Mouse (Mus musculus): ENCODE data around the gene Sart3. TPM values are rescaled to one million over a fixed set of nuclear protein-coding genes. Genes with fewer than 3 reads are reported as not detected.

The Sart3 gene
- polyA plus RNA-seq, 1 experiment from 2014 or later: 63.4 TPM

DNA sequence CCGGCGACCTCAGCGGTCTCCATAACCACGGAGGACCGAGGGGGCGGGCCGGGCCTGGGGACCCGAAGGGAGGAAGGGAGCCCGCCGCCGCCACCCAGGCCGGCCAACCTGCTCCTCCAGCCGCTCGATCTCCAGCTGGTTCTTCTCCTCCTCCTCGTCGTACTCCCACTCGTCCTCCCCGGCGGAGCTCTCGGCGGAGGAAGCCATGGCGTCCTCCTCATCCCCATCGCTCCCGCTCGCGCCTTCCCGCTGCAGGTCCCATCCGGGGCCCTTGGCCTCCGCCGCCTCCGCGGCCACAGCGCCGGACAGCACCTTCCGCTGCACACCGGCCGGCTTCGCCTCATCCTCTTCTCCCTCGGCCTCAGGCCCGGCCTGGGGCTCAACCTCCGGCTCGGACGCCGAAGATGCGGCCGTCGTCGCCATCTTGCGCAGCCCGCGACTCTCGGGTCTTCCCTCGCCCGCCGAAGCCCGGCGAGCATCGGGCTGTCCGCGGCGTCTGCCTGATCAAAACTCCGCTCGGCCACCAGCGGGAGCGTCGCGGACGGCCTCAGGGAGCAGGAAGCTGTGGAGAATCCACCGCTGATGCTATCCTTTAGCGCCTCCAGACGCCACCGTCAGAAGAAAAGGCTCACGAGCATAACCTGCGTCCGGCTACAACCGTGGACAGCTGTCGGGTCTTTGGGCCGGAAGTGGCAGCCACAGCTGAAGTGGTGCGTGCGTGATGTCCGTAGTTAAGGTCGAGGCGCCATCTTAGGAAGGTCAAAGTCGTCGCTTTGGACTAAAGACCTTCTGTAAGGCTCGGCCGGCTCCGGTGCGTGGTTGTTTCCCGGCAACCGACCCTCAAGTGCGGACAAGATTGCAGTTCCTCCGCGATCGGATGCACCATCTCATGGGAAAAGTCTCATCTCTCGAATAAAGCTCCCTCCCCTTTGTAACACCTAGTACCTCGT lies 822 bp downstream of the Sart3 start:
- CTCF ChIA-PET: no interaction called here
- no peaks in the 10 kb centered on the region for H3K27me3 ChIP-seq
- no peak for TF ChIP-seq CTCF (IDR thresholded peaks at IDR 0.05)
- DNase-seq (ENCODE audit: low read depth, low spot score): peak; percentile 70
- POLR2A ChIA-PET: interaction anchor here (0.7 to 0.8 kb wide), 2 partner anchors 54 to 137 kb away, joined by 3 to 4 read pairs; partner anchors contain the start of gene Coro1c
- in situ Hi-C loops (cut with MboI; ENCODE audit: low pct_unique_long_range_greater_than_20kb): loop anchor here (5.0 to 25.0 kb wide), 2 partner anchors 161 to 1459 kb away; no protein-coding TSS in a partner anchor
- peak; percentile 58 for ATAC-seq

DNA sequence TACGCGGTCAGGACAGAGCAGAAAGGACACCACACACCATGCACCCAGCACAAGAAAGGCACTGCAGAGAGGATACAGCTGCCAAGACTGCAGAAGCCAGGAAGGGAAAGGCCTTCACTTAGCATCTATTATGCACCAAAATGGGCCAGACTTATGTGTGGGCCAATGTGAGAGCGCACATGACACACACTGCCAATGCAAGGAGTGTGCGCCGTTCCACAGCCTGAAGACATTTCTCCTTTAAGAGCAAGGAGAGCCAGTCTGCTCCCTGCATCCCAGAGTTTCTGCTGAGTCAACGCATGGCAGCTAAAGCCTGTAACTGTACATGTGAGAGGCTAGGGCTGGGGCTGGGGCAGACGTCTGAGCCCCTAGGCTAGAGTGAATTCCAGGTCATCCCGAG lies 3.5 kb downstream of the Sart3 start:
- CTCF ChIA-PET: no interaction called here
- no peaks in the 10 kb centered on the region for H3K27me3 ChIP-seq
- ATAC-seq: no peak
- DNase-seq (ENCODE audit: low read depth, low spot score): no peak
- no peak for TF ChIP-seq CTCF (IDR thresholded peaks at IDR 0.05)
- in situ Hi-C loops (cut with MboI; ENCODE audit: low pct_unique_long_range_greater_than_20kb): loop anchor here (25.0 kb wide), 1 partner anchor 1457 kb away; no protein-coding TSS in a partner anchor
- POLR2A ChIA-PET: no interaction called here

DNA sequence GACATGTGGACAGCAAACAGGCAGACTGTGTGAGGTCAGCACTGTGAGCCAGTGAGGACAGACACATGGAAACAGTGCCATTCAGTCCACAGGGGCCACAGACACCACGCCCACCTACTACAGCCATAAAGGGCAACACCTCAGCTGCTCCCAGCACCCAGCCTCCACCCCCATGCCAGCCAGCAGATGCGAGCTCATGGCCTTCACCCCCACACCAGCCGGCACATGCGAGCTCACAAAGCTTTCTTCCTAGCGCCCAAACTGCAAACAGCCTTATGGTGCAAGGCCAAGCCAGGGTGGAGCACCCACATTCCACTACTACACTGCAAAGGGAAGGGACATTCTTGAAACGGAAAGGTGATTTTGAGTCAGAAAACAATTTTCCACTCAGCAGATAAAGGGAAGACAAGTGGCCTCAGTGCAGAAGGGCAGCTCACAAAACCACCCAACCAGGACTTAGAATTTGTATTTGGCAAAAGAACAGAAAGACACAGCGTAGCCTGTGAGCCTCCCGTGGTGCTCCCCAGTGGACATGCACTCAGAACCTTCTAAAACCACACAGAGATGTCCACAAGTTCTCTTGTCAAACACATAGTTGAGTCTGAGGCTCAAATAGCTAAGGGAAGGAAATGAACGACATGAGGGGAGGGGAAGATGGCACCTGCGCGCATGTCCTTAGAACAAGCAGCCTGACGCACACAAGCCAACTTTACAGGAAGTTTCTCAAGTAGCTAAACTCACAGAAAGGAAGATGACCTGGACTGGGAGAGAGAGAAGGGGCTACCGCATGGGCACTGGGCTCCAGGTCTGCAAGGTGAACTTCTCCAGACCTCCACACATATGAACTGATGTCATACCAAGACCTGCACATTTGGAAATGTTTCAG lies 6.4 kb downstream of the Sart3 start:
- in situ Hi-C loops (cut with MboI; ENCODE audit: low pct_unique_long_range_greater_than_20kb): loop anchor here (25.0 kb wide), 1 partner anchor 1454 kb away; no protein-coding TSS in a partner anchor
- ATAC-seq (peak; percentile 87), DNase-seq (ENCODE audit: low read depth, low spot score) (peak; percentile 56)
- POLR2A ChIA-PET: no interaction called here
- CTCF ChIA-PET: interaction anchor here (0.9 kb wide), 1 partner anchor 11 kb away, joined by 3 read pairs; no protein-coding TSS in a partner anchor
- no peaks in the 10 kb centered on the region for H3K27me3 ChIP-seq
- no peak for TF ChIP-seq CTCF (IDR thresholded peaks at IDR 0.05)

DNA sequence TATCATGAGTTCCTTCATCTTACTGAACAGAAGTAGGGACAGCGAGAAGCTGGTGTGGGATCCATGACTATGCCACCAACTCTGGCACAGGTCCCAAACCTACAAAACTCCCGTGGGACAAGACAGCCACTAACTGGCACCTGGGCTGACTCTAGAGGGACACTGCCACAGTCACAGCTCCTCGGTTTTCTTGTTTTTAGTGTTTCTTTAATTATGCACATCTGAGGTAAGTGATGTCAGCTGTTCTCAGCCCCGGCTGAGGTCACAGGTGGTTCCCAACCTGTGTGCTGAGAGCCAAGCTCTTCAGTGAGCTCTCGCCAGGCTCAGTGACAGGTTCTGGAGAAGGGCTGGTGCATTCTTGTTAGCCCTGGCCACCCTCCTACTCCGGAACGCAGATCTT lies 7.9 kb downstream of the Sart3 start:
- no peak for ATAC-seq

GRCm38 (mm10) chr5:113761585-113761984 lies 10.7 kb downstream of the Sart3 start:
- TF ChIP-seq CTCF (IDR thresholded peaks at IDR 0.05): no peak
- DNase-seq (ENCODE audit: low read depth, low spot score): no peak
- POLR2A ChIA-PET: no interaction called here
- H3K27me3 ChIP-seq: no peaks in the 10 kb centered on the region
- no peak for ATAC-seq
- CTCF ChIA-PET: interaction anchor here (0.9 to 1.1 kb wide), 2 partner anchors 14 to 21 kb away, joined by 3 to 4 read pairs; no protein-coding TSS in a partner anchor
- in situ Hi-C loops (cut with MboI; ENCODE audit: low pct_unique_long_range_greater_than_20kb): loop anchor here (25.0 kb wide), 1 partner anchor 1449 kb away; no protein-coding TSS in a partner anchor

More for the DNA sequence above, 7.9 kb downstream of the Sart3 start:
- no peak for TF ChIP-seq CTCF (IDR thresholded peaks at IDR 0.05)
- CTCF ChIA-PET: interaction anchor here (0.7 to 1.2 kb wide), 3 partner anchors 9 to 15 kb away, joined by 3 to 6 read pairs (median 3); partner anchors contain the start of genes Iscu and Sart3
- in situ Hi-C loops (cut with MboI; ENCODE audit: low pct_unique_long_range_greater_than_20kb): loop anchor here (25.0 kb wide), 1 partner anchor 1452 kb away; no protein-coding TSS in a partner anchor
- POLR2A ChIA-PET: no interaction called here
- no peak for DNase-seq (ENCODE audit: low read depth, low spot score)
- H3K27me3 ChIP-seq: no peaks in the 10 kb centered on the region

GRCm38 (mm10) chr5:113755347-113756030 lies 16.8 kb downstream of the Sart3 start:
- no peaks in the 10 kb centered on the region for H3K27me3 ChIP-seq
- POLR2A ChIA-PET: interaction anchor here (0.6 to 1.5 kb wide), 2 partner anchors 10 to 398 kb away, joined by 4 to 5 read pairs; partner anchors contain the start of gene Aym1
- in situ Hi-C loops (cut with MboI; ENCODE audit: low pct_unique_long_range_greater_than_20kb): loop anchor here (25.0 kb wide), 1 partner anchor 1443 kb away; no protein-coding TSS in a partner anchor
- ATAC-seq (no peak), DNase-seq (ENCODE audit: low read depth, low spot score) (no peak)
- CTCF ChIA-PET: interaction anchor here (1.5 kb wide), 1 partner anchor 10 kb away, joined by 3 read pairs; no protein-coding TSS in a partner anchor
- TF ChIP-seq CTCF (IDR thresholded peaks at IDR 0.05): no peak

DNA sequence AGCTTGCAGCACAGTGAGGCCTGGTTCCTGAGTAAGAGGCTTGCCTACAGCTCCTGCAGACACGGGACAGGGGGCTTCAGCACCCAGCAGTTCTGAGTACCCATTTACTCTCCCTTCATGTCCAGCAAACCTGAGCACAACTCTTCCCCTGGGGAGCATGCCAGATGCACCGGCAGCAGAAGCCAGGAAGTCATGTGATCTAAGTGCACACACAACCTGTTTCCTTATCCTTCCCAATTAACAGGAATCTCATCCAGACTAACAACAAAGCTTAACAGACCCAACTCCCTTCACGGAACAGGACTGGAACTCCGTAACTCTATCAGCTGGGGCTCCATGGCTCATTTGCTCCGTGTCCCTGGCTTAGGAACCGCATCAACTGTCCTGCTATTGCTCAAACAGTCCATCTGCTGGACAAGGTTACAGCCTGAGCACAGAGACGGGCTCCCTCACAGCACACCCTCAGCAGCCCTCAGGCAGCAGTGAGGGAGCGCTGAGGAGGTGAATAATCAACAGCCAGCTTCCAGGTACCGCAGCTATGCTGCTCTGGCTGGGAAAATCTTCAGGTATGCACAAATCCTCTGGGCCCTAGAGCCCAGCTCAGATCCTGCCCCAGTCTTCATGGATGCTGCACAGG lies 20.7 kb downstream of the Sart3 start:
- TF ChIP-seq CTCF (IDR thresholded peaks at IDR 0.05): no peak
- CTCF ChIA-PET: no interaction called here
- ATAC-seq: no peak

GRCm38 (mm10) chr5:113748556-113749331 lies 23.6 kb downstream of the Sart3 start:
- no peaks in the 10 kb centered on the region for H3K27me3 ChIP-seq
- in situ Hi-C loops (cut with MboI; ENCODE audit: low pct_unique_long_range_greater_than_20kb): loop anchor here (25.0 kb wide), 1 partner anchor 661 kb away; the partner anchor contains the start of gene Crybb3
- no peak for TF ChIP-seq CTCF (IDR thresholded peaks at IDR 0.05)
- ATAC-seq (no peak), DNase-seq (ENCODE audit: low read depth, low spot score) (no peak)
- ChIA-PET POLR2A (interaction anchor here (0.6 kb wide), 1 partner anchor 11 kb away, joined by 3 read pairs; no protein-coding TSS in a partner anchor), CTCF (interaction anchor here (1.3 kb wide), 1 partner anchor 16 kb away, joined by 3 read pairs; no protein-coding TSS in a partner anchor)

More for the DNA sequence above, 20.7 kb downstream of the Sart3 start:
- no peaks in the 10 kb centered on the region for H3K27me3 ChIP-seq
- POLR2A ChIA-PET: no interaction called here
- no peak for DNase-seq (ENCODE audit: low read depth, low spot score)
- in situ Hi-C loops (cut with MboI; ENCODE audit: low pct_unique_long_range_greater_than_20kb): loop anchor here (25.0 kb wide), 1 partner anchor 1439 kb away; no protein-coding TSS in a partner anchor

All from Patski (cell line).